Mouse (Mus musculus) ES-E14 (cell line): ENCODE data around the gene Cracr2a. TPM values are rescaled to one million over a fixed set of nuclear protein-coding genes. Genes with fewer than 3 reads are reported as not detected.

Experiments
- DNase-seq: peaks from one replicate; pipeline ENCODE4 v3.0.0-alpha.2; 2013; ENCODE audit warnings: low read depth, low spot score
- H3K27ac ChIP-seq: 2 replicates; pipeline ENCODE4 v1.5.1; 2012; ENCODE audit warnings: low read depth, mild to moderate bottlenecking, low read length, moderate library complexity, mixed read lengths; ENCODE audit not compliant: poor library complexity, insufficient read depth, severe bottlenecking
- H3K36me3 ChIP-seq: 2 replicates; pipeline ENCODE4 v1.6.1; 2012; ENCODE audit warnings: mild to moderate bottlenecking, low read length, moderate library complexity, mixed read lengths; ENCODE audit not compliant: control insufficient read depth, poor library complexity, insufficient read depth, severe bottlenecking
- H3K4me1 ChIP-seq, 2 experiments: fragments of 150-350 bp in 1 of 2; sonication (generic) in 1 of 2; 2 replicates each; pipeline ENCODE4 v1.6.1; 2012; ENCODE audit warnings: low read length in 2 of 2, mild to moderate bottlenecking in 1 of 2, mixed read lengths in 1 of 2; ENCODE audit not compliant: control insufficient read depth in 2 of 2, insufficient read depth in 2 of 2, poor library complexity in 1 of 2
- H3K4me3 ChIP-seq, 2 experiments: fragments of 150-350 bp in 1 of 2; sonication (generic) in 1 of 2; 2 replicates each; pipeline ENCODE4 v1.5.1; 2012; ENCODE audit warnings: low read length in 2 of 2, low read depth in 1 of 2, mild to moderate bottlenecking in 1 of 2, mixed read lengths in 1 of 2; ENCODE audit not compliant: insufficient read depth in 1 of 2, poor library complexity in 1 of 2, severe bottlenecking in 1 of 2
- H3K9ac ChIP-seq: 2 replicates; pipeline ENCODE4 v1.6.1; 2012; ENCODE audit warnings: low read depth, mild to moderate bottlenecking, low read length, mixed read lengths; ENCODE audit not compliant: poor library complexity, insufficient read depth, severe bottlenecking
- H3K9me3 ChIP-seq: fragments of 150-350 bp; sonication (generic); 2 replicates; pipeline ENCODE4 v1.6.1; 2012; ENCODE audit warnings: low read depth, mild to moderate bottlenecking, low read length; ENCODE audit not compliant: control insufficient read depth, insufficient read depth
- CHD2 ChIP-seq: IDR thresholded peaks from 2 replicates; pipeline ENCODE4 v1.6.1; 2014; ENCODE audit warnings: mild to moderate bottlenecking, low read depth, low read length, inconsistent platforms
- HCFC1 ChIP-seq: IDR thresholded peaks from 2 replicates; pipeline ENCODE4 v1.6.1; 2012; ENCODE audit warnings: low read length, inconsistent platforms, borderline replicate concordance; ENCODE audit not compliant: insufficient read depth
- MAFK ChIP-seq: IDR thresholded peaks from 2 replicates; pipeline ENCODE4 v1.6.1; 2014; ENCODE audit warnings: mild to moderate bottlenecking, low read depth, low read length, inconsistent platforms; ENCODE audit not compliant: insufficient read depth
- ZC3H11A ChIP-seq: IDR thresholded peaks from 2 replicates; pipeline ENCODE4 v1.6.1; 2012; ENCODE audit warnings: low read depth, mild to moderate bottlenecking, inconsistent platforms, low read length, borderline replicate concordance
- ZNF384 ChIP-seq: IDR thresholded peaks from 2 replicates; pipeline ENCODE4 v1.6.1; 2012; ENCODE audit warnings: low read depth, low read length, inconsistent platforms
- in situ Hi-C, 2 experiments: fragments of 600-800 bp; cut with MboI; formaldehyde crosslinking; loops; one replicate each; pipeline ENCODE4 v1.15.1; 2025; ENCODE audit warnings: low sequenced_read_pairs in 2 of 2, inconsistent platforms in 1 of 2; ENCODE audit not compliant: unreplicated experiment in 2 of 2
- total RNA-seq: library from RNA; depleted of rRNA; stranded (reverse); fragments of 300-350 nt; gene quantifications from 2 replicates; pipeline ENCODE4 v1.2.3, GENCODE M21; 2012

The Cracr2a gene
- total RNA-seq, 1 experiment = 0.76 TPM

- no peak overlapping the region for H3K9ac ChIP-seq
- H3K36me3 ChIP-seq = no peaks in the 10 kb centered on the region
- no peak for TF ChIP-seq MAFK
- TF ChIP-seq HCFC1 = no peak
- TF ChIP-seq ZC3H11A = no peak
- no peak for TF ChIP-seq ZNF384
These were observed 100.7 kb downstream of the Cracr2a start for GRCm38 (mm10) chr6:127661717-127662292.

GRCm38 (mm10) chr6:127663263-127663662, 102.1 kb downstream of the Cracr2a start:
- no peaks in the 10 kb centered on the region for H3K36me3 ChIP-seq
- H3K27ac ChIP-seq = no peak overlapping the region
- DNase-seq = no peak
- in situ Hi-C loops = no loop called here
- H3K9me3 ChIP-seq = no peaks in the 10 kb centered on the region
- no peak overlapping the region for H3K4me3 ChIP-seq
- H3K4me1 ChIP-seq = no peaks in the 10 kb centered on the region
- H3K9ac ChIP-seq = no peak overlapping the region
- TF ChIP-seq CHD2 (no peak), ZNF384 (no peak), ZC3H11A (no peak), HCFC1 (no peak), MAFK (no peak)

More at GRCm38 (mm10) chr6:127661717-127662292, 100.7 kb downstream of the Cracr2a start:
- H3K4me3 ChIP-seq = no peak overlapping the region
- in situ Hi-C loops = no loop called here
- H3K4me1 ChIP-seq = no peaks in the 10 kb centered on the region
- H3K27ac ChIP-seq = no peak overlapping the region
- H3K9me3 ChIP-seq = no peaks in the 10 kb centered on the region
- no peak for DNase-seq

GRCm38 (mm10) chr6:127669313-127669712, 108.2 kb downstream of the Cracr2a start:
- no peak overlapping the region for H3K27ac ChIP-seq
- no peaks in the 10 kb centered on the region for H3K36me3 ChIP-seq
- DNase-seq = no peak
- H3K4me1 ChIP-seq = no peaks in the 10 kb centered on the region
- TF ChIP-seq HCFC1 (no peak), ZNF384 (no peak), ZC3H11A (no peak), CHD2 (no peak), MAFK (no peak)
- H3K4me3 ChIP-seq = no peak overlapping the region
- H3K9ac ChIP-seq = no peak overlapping the region
- no peaks in the 10 kb centered on the region for H3K9me3 ChIP-seq
- in situ Hi-C loops = no loop called here

- TF ChIP-seq CHD2 (no peak), ZC3H11A (peak; percentile 64; the same call in 1 of the 2 replicates), MAFK (no peak), ZNF384 (no peak), HCFC1 (no peak)
- H3K9ac ChIP-seq = no peak overlapping the region
- no peaks in the 10 kb centered on the region for H3K4me1 ChIP-seq
- no peak for DNase-seq
- H3K4me3 ChIP-seq = no peak overlapping the region
- no peaks in the 10 kb centered on the region for H3K9me3 ChIP-seq
- no peak overlapping the region for H3K27ac ChIP-seq
- in situ Hi-C loops = no loop called here
- H3K36me3 ChIP-seq = no peaks in the 10 kb centered on the region
These were observed 108.9 kb downstream of the Cracr2a start for GRCm38 (mm10) chr6:127670031-127670430.

- H3K36me3 ChIP-seq = no peaks in the 10 kb centered on the region
- 0 out of 4 replicates have a peak, but pooled peaks cover 0 to 1% of the 10 kb centered on the region in 2 experiments for H3K4me1 ChIP-seq
- TF ChIP-seq CHD2 (no peak), HCFC1 (no peak), ZC3H11A (no peak), MAFK (no peak), ZNF384 (no peak)
- DNase-seq = no peak
- H3K27ac ChIP-seq = no peak overlapping the region
- H3K9ac ChIP-seq = no peak overlapping the region
- in situ Hi-C loops = no loop called here
- H3K9me3 ChIP-seq = no peaks in the 10 kb centered on the region
- H3K4me3 ChIP-seq = no peak overlapping the region
These were observed 110.9 kb downstream of the Cracr2a start for GRCm38 (mm10) chr6:127672071-127672470.
